Mouse (Mus musculus) myocyte (in vitro differentiated cells): ENCODE measurements around the gene Cdc42bpa. TPM values are rescaled to one million over a fixed set of nuclear protein-coding genes. Genes with fewer than 3 reads are reported as not detected.
A peak's percentile ranks its signal among the peaks of the same experiment; 100 is the strongest.

Source experiments
- H3K27me3 ChIP-seq: one replicate; pipeline ENCODE4 v1.6.1; 2011; ENCODE audit not compliant: control insufficient read depth, insufficient read depth, insufficient read length
- H3K36me3 ChIP-seq: one replicate; pipeline ENCODE4 v1.6.1; 2011; ENCODE audit not compliant: control insufficient read depth, insufficient read depth
- H3K4me2 ChIP-seq: one replicate; pipeline ENCODE4 v1.6.1; 2011; ENCODE audit warnings: low read depth, control low read depth
- H3K4me3 ChIP-seq: one replicate; pipeline ENCODE4 v1.5.1; 2011; ENCODE audit warnings: mild to moderate bottlenecking, control low read depth, moderate library complexity
- H3K79me2 ChIP-seq: one replicate; pipeline ENCODE4 v1.6.1; 2011; ENCODE audit not compliant: control insufficient read depth, insufficient read depth
- H3ac ChIP-seq: one replicate; pipeline ENCODE4 v1.6.1; 2011; ENCODE audit not compliant: control insufficient read depth, insufficient read length
- CEBPB ChIP-seq: IDR thresholded peaks from 2 replicates; pipeline ENCODE4 v1.6.1; 2011; ENCODE audit warnings: mild to moderate bottlenecking, moderate library complexity; ENCODE audit not compliant: poor library complexity, insufficient read depth, severe bottlenecking
- E2F4 ChIP-seq: IDR thresholded peaks from one replicate; pipeline ENCODE4 v1.6.1; 2011; ENCODE audit warnings: mild to moderate bottlenecking, control low read depth, moderate library complexity; ENCODE audit not compliant: insufficient read depth
- MAX ChIP-seq: IDR thresholded peaks from one replicate; pipeline ENCODE4 v1.6.1; 2011; ENCODE audit warnings: low read depth, mild to moderate bottlenecking, control low read depth
- MYOD1 ChIP-seq, 3 experiments: IDR thresholded peaks; one replicate each; pipeline ENCODE4 v1.6.1; 2011; ENCODE audit warnings: control low read depth in 2 of 3, low read depth in 2 of 3, mild to moderate bottlenecking in 2 of 3, moderate library complexity in 1 of 3; ENCODE audit not compliant: insufficient read length in 2 of 3, control insufficient read depth in 1 of 3
- MYOG ChIP-seq, 3 experiments: IDR thresholded peaks; one replicate each; pipeline ENCODE4 v1.6.1; 2011; ENCODE audit warnings: control low read depth in 2 of 3, low read depth in 2 of 3, mild to moderate bottlenecking in 2 of 3; ENCODE audit not compliant: insufficient read length in 2 of 3, control insufficient read depth in 1 of 3, insufficient read depth in 1 of 3
- POLR2A ChIP-seq: IDR thresholded peaks from one replicate; pipeline ENCODE4 v1.6.1; 2011; ENCODE audit warnings: low read depth, mild to moderate bottlenecking, control low read depth, moderate library complexity; ENCODE audit not compliant: insufficient read length
- POLR2AphosphoS2 ChIP-seq: IDR thresholded peaks from one replicate; pipeline ENCODE4 v1.6.1; 2011; ENCODE audit warnings: low read depth, control low read depth; ENCODE audit not compliant: insufficient read length
- REST ChIP-seq: IDR thresholded peaks from one replicate; pipeline ENCODE4 v1.6.1; 2011; ENCODE audit warnings: mild to moderate bottlenecking, control low read depth, moderate library complexity; ENCODE audit not compliant: insufficient read depth, insufficient read length
- SRF ChIP-seq: IDR thresholded peaks from one replicate; pipeline ENCODE4 v1.6.1; 2011; ENCODE audit warnings: low read depth; ENCODE audit not compliant: control insufficient read depth, insufficient read length
- TCF12 ChIP-seq: IDR thresholded peaks from one replicate; pipeline ENCODE4 v1.6.1; 2011; ENCODE audit warnings: mild to moderate bottlenecking, control low read depth; ENCODE audit not compliant: poor library complexity, insufficient read depth, severe bottlenecking
- TCF3 ChIP-seq: IDR thresholded peaks from one replicate; pipeline ENCODE4 v1.6.1; 2011; ENCODE audit warnings: low read depth, control low read depth; ENCODE audit not compliant: insufficient read length
- USF1 ChIP-seq: IDR thresholded peaks from one replicate; pipeline ENCODE4 v1.6.1; 2011; ENCODE audit warnings: low read depth, mild to moderate bottlenecking, control low read depth, moderate library complexity
- polyA plus RNA-seq: library from polyadenylated mRNA; unstranded; fragments of >200 nt; fragmentation: generic; extraction: Trizol; gene quantifications from one replicate; pipeline ENCODE4 v1.2.1, GENCODE M21; 2012; ENCODE audit warnings: missing spikeins

Gene Cdc42bpa
- polyA plus RNA-seq, 1 experiment: 14.3 TPM

GRCm38 (mm10) chr1:179947653-179948052 is 12.6 kb upstream of the Cdc42bpa start:
- no peak for TF ChIP-seq SRF

GRCm38 (mm10) chr1:179951597-179951996 is 8.7 kb upstream of the Cdc42bpa start:
- Histone ChIP-seq H3ac (no peak overlapping the region), H3K79me2 (no peaks in the 10 kb centered on the region), H3K4me2 (no peak overlapping the region), H3K27me3 (no peaks in the 10 kb centered on the region), H3K36me3 (no peaks in the 10 kb centered on the region), H3K4me3 (no peak overlapping the region)
- TF ChIP-seq SRF (no peak), POLR2A (no peak), REST (no peak), TCF3 (no peak), MYOD1 (IDR thresholded peaks at IDR 0.05; ENCODE audit: control insufficient read depth in 1 of 3, insufficient read length in 2 of 3, low read depth in 2 of 3) (no peak), TCF12 (no peak), USF1 (no peak), POLR2AphosphoS2 (no peak), CEBPB (no peak), MAX (no peak), MYOG (IDR thresholded peaks at IDR 0.05; ENCODE audit: control insufficient read depth in 1 of 3, insufficient read depth in 1 of 3, insufficient read length in 2 of 3, low read depth in 2 of 3) (no peak), E2F4 (no peak)

More at GRCm38 (mm10) chr1:179947653-179948052, 12.6 kb upstream of the Cdc42bpa start:
- H3K36me3 ChIP-seq: no peaks in the 10 kb centered on the region
- H3K27me3 ChIP-seq: no peaks in the 10 kb centered on the region
- no peak overlapping the region for H3ac ChIP-seq
- H3K4me3 ChIP-seq: no peak overlapping the region
- H3K4me2 ChIP-seq: no peak overlapping the region
- no peaks in the 10 kb centered on the region for H3K79me2 ChIP-seq

- Histone ChIP-seq H3K36me3 (no peaks in the 10 kb centered on the region), H3K79me2 (no peaks in the 10 kb centered on the region), H3K4me2 (no peak overlapping the region), H3K27me3 (no peaks in the 10 kb centered on the region), H3K4me3 (no peak overlapping the region), H3ac (no peak overlapping the region)
- TF ChIP-seq MAX: no peak
- no peak for TF ChIP-seq SRF
Observed at GRCm38 (mm10) chr1:179953251-179953650, 7.0 kb upstream of the Cdc42bpa start.

- Histone ChIP-seq H3K4me3 (no peak overlapping the region), H3K79me2 (peaks cover 17% of the 10 kb centered on the region), H3K27me3 (no peaks in the 10 kb centered on the region), H3K36me3 (no peaks in the 10 kb centered on the region), H3K4me2 (no peak overlapping the region), H3ac (no peak overlapping the region)
- TF ChIP-seq USF1: no peak
- TF ChIP-seq MYOG (IDR thresholded peaks at IDR 0.05; ENCODE audit: control insufficient read depth in 1 of 3, insufficient read depth in 1 of 3, insufficient read length in 2 of 3, low read depth in 2 of 3): no peak
- no peak for TF ChIP-seq E2F4
- no peak for TF ChIP-seq POLR2A
- no peak for TF ChIP-seq TCF12
- no peak for TF ChIP-seq REST
- no peak for TF ChIP-seq TCF3
- TF ChIP-seq CEBPB: no peak
- no peak for TF ChIP-seq MYOD1 (IDR thresholded peaks at IDR 0.05; ENCODE audit: control insufficient read depth in 1 of 3, insufficient read length in 2 of 3, low read depth in 2 of 3)
- no peak for TF ChIP-seq MAX
- no peak for TF ChIP-seq POLR2AphosphoS2
- no peak for TF ChIP-seq SRF
Observed at GRCm38 (mm10) chr1:179957431-179957830, 2.8 kb upstream of the Cdc42bpa start.

- Histone ChIP-seq H3ac (peak overlapping the region; percentile 88), H3K36me3 (no peaks in the 10 kb centered on the region), H3K79me2 (peaks cover 33% of the 10 kb centered on the region), H3K4me3 (peak overlapping the region; percentile 77), H3K4me2 (peak overlapping the region; percentile 72), H3K27me3 (no peaks in the 10 kb centered on the region)
- TF ChIP-seq USF1: no peak
- no peak for TF ChIP-seq REST
- no peak for TF ChIP-seq SRF
- TF ChIP-seq POLR2AphosphoS2: no peak
- no peak for TF ChIP-seq E2F4
- TF ChIP-seq MAX: no peak
- TF ChIP-seq MYOD1 (IDR thresholded peaks at IDR 0.05; ENCODE audit: control insufficient read depth in 1 of 3, insufficient read length in 2 of 3, low read depth in 2 of 3): no peak
- TF ChIP-seq MYOG (IDR thresholded peaks at IDR 0.05; ENCODE audit: control insufficient read depth in 1 of 3, insufficient read depth in 1 of 3, insufficient read length in 2 of 3, low read depth in 2 of 3): no peak
- no peak for TF ChIP-seq TCF3
- no peak for TF ChIP-seq POLR2A
- TF ChIP-seq TCF12: no peak
- no peak for TF ChIP-seq CEBPB
Observed at GRCm38 (mm10) chr1:179958871-179959720, 1.2 kb upstream of the Cdc42bpa start.
